Mouse (Mus musculus) bone marrow macrophage, adult 2 months (primary cell): ENCODE results near the gene Kif13a. TPM values are rescaled to one million over a fixed set of nuclear protein-coding genes. Genes with fewer than 3 reads are reported as not detected.
A peak's percentile ranks its signal among the peaks of the same experiment; 100 is the strongest.

Experiments
- H3K27ac ChIP-seq: 2 replicates; pipeline ENCODE4 v1.5.1; 2012; ENCODE audit warnings: low read depth, low read length; ENCODE audit not compliant: insufficient read depth
- H3K4me1 ChIP-seq: 2 replicates; pipeline ENCODE4 v1.6.1; 2012; ENCODE audit warnings: low read length; ENCODE audit not compliant: control insufficient read depth, insufficient read depth
- H3K4me3 ChIP-seq: 2 replicates; pipeline ENCODE4 v1.5.1; 2012; ENCODE audit warnings: mild to moderate bottlenecking, low read length, moderate library complexity; ENCODE audit not compliant: insufficient read depth
- CTCF ChIP-seq: IDR thresholded peaks from 2 replicates; pipeline ENCODE4 v1.5.1; 2012; ENCODE audit warnings: low read depth, mild to moderate bottlenecking, low read length, moderate library complexity
- POLR2A ChIP-seq: IDR thresholded peaks from 2 replicates; pipeline ENCODE4 v1.6.1; 2012; ENCODE audit warnings: mild to moderate bottlenecking, low read depth, low read length, borderline replicate concordance
- polyA plus RNA-seq: library from polyadenylated mRNA; stranded (reverse); fragments of >200 nt; gene quantifications from 2 replicates; pipeline ENCODE4 v1.2.4, GENCODE M21; 2012; ENCODE audit not compliant: missing spikeins, insufficient read depth, insufficient read length

The Kif13a gene
- polyA plus RNA-seq, 1 experiment, result 18.8 TPM

DNA sequence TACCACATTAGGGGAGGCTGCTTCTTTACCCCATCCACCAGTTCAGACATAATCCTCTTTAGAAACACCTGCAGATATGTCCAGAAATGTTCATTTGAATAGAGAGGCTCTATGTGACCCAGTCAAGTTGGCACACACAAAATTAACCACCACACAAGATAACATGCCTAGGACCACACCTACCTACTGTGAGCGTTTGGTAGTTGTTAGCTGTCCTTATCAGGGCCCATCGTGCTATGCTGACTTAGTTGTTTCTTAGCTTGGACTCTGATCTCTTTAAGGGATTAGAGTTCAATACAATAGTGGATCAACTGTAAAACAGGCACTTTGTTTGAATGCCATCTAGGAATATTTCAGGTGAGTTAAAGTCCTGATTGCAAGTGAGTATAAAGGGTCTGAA lies 20.1 kb upstream of the Kif13a start:
- H3K4me3 ChIP-seq, result no peak overlapping the region
- peaks cover 7% of the 10 kb centered on the region for H3K4me1 ChIP-seq
- no peak overlapping the region for H3K27ac ChIP-seq
- TF ChIP-seq CTCF (no peak), POLR2A (no peak)

DNA sequence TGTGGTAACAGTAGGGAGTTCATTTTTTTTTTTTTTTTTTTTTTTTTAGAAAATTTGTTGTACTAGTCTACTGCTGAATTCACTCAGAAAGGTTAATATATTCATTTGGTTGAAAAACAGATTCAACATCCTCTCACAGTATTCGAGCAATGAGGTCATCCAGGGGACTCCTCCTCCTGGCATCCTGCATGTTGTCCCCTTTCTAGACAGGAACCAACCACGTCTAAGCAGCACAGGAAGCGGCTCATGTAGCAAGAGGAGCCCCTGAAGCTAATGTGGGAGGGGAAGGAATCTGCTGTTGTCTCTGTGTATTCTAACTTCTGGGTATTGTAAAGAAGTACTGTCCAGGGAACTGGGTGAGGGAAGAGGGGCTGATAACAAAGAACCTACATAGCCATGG lies 18.4 kb upstream of the Kif13a start:
- Histone ChIP-seq H3K4me1 (peaks cover 7% of the 10 kb centered on the region), H3K27ac (no peak overlapping the region), H3K4me3 (no peak overlapping the region)
- no peak for TF ChIP-seq CTCF
- no peak for TF ChIP-seq POLR2A

DNA sequence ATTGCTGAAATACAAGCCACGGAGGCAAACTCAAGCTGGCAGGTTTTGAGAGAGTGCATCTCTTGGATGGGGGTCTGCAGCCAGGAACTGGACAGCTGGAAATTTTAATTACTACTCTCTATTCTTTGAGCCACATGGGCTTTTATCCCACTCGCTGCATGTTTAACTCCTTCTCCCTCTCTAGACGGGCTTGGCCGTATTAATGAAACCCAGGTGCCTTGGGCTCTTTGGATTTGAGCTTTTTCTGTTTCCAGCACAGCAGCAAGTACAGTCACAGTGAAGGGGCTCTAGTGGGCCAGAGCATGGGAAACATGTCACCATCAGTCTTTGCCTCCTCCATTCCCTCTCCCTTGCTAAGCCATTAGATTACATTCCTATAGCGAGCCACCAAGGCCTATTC lies 16.4 kb upstream of the Kif13a start:
- Histone ChIP-seq H3K27ac (no peak overlapping the region), H3K4me3 (no peak overlapping the region), H3K4me1 (peaks cover 7% of the 10 kb centered on the region)
- no peak for TF ChIP-seq POLR2A
- TF ChIP-seq CTCF, result no peak

DNA sequence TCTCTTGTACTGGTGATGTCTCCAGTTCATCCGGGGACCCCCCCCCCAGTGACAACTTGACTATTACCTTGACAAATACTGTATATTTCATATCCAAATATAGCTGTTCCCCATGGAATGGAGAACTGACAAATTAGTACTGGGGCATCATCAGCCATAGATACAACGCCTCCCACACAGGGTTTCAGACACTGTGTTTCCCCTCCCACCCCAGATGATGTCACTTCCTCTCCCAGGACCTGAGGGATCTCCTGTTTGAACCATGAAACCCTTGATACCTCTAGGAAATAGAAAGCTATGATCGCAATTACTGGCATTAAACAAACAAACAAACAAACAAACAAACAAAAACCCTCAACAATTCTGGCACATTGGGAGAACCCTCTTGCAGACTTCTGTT lies 15.6 kb upstream of the Kif13a start:
- no peak overlapping the region for H3K4me3 ChIP-seq
- H3K27ac ChIP-seq, result no peak overlapping the region
- peaks cover 7% of the 10 kb centered on the region for H3K4me1 ChIP-seq
- TF ChIP-seq POLR2A (no peak), CTCF (no peak)

DNA sequence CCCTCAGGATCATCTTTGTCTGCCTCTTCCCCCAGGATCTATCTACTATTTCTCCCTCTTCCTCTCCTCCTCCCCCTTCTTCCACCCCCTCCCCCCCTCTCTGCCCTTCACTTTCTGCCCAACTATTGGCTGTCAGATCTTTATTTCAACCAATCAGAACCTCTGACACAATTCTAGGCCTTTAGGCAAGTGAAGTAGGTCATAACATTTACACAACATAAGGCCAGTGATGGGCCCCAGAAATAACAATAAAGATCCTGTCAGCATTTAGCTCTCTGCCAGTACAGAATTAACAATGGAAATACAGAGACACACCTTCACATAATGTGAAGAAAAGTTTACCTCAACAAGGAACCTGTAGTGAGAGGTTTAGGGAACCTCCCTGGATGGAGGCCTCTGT lies 13.6 kb upstream of the Kif13a start:
- Histone ChIP-seq H3K4me1 (peaks cover 5% of the 10 kb centered on the region), H3K27ac (no peak overlapping the region), H3K4me3 (no peak overlapping the region)
- TF ChIP-seq CTCF (no peak), POLR2A (no peak)

DNA sequence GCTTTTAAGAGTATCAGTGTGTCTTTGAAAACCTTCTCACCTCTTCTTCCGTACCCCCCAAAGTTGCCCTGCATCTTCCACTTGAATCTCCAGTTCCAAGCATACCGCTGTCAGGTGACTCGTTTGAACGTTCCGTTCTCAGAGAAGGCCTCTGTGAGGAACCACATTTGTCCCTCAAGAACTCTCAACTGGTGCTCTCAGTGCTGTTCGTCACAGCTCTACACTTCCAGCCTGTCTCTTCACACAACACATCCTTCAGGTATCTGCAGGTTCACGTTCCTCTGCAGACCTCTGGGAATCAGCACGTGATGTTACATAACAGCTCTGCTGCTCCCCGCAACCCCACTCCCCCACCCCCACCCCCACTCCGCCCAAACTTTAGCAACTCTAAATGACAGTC lies 4.4 kb upstream of the Kif13a start:
- Histone ChIP-seq H3K4me1 (peaks cover 5% of the 10 kb centered on the region), H3K4me3 (no peak overlapping the region), H3K27ac (no peak overlapping the region)
- no peak for TF ChIP-seq POLR2A
- no peak for TF ChIP-seq CTCF

DNA sequence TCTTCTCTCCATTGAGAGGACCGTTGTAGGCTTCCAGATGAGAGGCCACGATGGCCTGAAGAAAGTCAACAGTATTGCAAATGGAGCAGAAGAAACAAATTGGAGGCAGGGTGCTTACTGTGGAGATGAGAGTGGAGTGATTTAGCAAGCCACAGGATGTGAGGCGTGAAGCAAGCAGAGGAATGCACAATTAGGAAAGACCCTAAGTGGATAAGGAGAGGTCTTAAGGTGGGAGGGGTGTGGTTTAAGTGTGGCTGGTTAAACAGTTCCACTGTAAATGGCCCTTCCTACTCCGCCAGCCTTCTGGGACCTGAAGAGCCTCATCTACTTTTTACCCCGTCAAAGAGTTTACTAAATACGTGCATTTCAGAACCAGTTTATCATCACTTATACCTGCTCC lies 3.2 kb upstream of the Kif13a start:
- Histone ChIP-seq H3K27ac (no peak overlapping the region), H3K4me3 (no peak overlapping the region), H3K4me1 (peaks cover 14% of the 10 kb centered on the region)
- TF ChIP-seq POLR2A, result no peak
- no peak for TF ChIP-seq CTCF

DNA sequence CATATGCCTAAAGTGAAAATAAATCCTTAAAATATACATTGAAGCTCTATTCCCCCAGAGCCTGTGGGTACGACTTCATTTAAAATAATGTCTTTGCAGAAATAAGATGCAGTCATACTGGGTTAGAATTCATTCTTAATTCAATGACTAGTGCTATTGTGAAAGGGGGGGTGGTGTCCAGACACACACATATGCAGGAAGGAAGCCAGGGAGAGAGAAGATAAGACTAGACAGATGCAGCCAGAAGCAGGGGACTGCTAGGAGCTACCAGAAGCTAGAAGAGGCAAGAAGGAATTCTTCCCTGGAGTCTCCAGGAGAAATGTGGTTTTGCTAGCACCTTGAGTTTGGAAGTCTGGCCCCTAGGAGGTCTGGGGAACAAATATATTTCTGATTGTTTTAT lies 2.4 kb upstream of the Kif13a start:
- H3K4me1 ChIP-seq, result peaks cover 18% of the 10 kb centered on the region

DNA sequence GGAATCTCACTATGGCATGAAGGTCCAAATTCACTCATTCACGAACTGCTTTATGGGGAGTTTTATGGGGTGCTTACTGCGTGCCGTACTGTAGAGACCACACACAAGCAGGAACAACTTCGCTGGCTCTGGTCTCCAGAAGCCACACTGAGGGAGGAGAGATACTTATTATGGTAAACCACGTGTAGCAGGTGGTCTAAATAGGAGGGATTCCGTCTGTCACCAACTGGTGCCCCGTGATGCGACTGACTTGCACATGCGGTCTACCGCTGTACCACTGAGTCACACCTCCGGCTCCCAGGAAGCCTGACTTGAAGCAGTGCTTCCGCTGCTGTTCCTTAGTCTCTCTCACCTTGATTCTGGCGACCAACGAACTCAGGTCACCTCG lies 986 bp upstream of the Kif13a start:
- Histone ChIP-seq H3K4me3 (peak overlapping the region; percentile 73), H3K27ac (peak overlapping the region; percentile 53), H3K4me1 (peaks cover 31% of the 10 kb centered on the region)
- no peak for TF ChIP-seq CTCF
- TF ChIP-seq POLR2A, result no peak

More for the DNA sequence above, 2.4 kb upstream of the Kif13a start:
- H3K27ac ChIP-seq, result no peak overlapping the region
- TF ChIP-seq CTCF (no peak), POLR2A (no peak)
- H3K4me3 ChIP-seq, result no peak overlapping the region

DNA sequence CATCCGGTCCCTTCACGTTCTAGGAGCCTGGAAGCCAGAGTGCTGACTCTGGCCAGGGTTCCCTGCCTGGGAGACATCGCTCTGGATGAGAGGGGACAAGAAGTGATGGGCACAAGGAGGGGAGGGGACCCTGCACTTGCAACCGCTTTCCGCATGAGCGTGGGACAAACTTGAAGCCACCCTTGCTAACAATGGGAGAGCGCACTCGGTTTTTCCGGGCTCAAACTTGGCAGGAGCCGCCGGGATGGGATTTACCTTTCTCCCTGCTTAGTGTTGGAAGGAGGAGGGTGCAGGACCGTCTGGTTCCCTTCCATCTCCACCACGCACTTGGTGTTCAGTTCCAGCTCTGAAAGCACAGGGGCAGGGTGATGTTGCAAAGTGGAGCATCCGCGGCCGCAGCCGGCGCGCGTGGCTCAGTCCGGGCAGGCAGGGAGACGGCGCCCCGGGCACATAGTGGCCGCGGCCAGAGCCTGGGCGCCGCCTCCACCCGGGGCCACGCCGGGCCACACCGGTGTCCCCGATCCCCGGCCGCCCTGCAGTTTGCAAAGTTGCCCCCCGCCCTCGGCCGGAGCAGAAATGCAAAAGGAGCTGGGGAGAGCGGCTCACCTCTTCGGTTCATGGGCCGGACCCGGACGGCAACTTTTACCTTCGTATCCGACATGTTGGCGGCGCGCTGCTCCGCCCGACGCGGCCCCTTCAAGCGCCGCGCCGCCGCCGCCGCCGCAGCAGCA lies 541 bp downstream of the Kif13a start:
- no peak for TF ChIP-seq POLR2A
- no peak for TF ChIP-seq CTCF
- Histone ChIP-seq H3K4me1 (peaks cover 33% of the 10 kb centered on the region), H3K4me3 (peak overlapping the region; percentile 73), H3K27ac (peak overlapping the region; percentile 47; the same call in 1 of the 2 replicates)
